Mouse (Mus musculus) megakaryocyte, adult 5-6 weeks (primary cell): ENCODE data around the gene Rabgap1l. TPM values are rescaled to one million over a fixed set of nuclear protein-coding genes. Genes with fewer than 3 reads are reported as not detected.
A peak's percentile ranks its signal among the peaks of the same experiment; 100 is the strongest.

Source experiments
- ATAC-seq: 2 replicates; pipeline ENCODE4 v1.8.0; 2016; ENCODE audit warnings: mild to moderate bottlenecking, inconsistent platforms; ENCODE audit not compliant: poor library complexity, severe bottlenecking
- total RNA-seq, 2 experiments: library from RNA; stranded (forward) in 1 of 2; stranded (reverse) in 1 of 2; fragments of 153-499, 151-499 nt in 1 of 2; fragments of 221-1000, 200-1000 nt in 1 of 2; gene quantifications; 2 replicates each; pipeline versions ENCODE4 v1.2.3 to v1.2.4; 2015 to 2017

The Rabgap1l gene
- total RNA-seq, 2 experiments from 2014 or later = 60.8 to 99.5 TPM

GRCm38 (mm10) chr1:160260605-160261004 is 532.4 kb downstream of the Rabgap1l start:
- no peak for ATAC-seq

DNA sequence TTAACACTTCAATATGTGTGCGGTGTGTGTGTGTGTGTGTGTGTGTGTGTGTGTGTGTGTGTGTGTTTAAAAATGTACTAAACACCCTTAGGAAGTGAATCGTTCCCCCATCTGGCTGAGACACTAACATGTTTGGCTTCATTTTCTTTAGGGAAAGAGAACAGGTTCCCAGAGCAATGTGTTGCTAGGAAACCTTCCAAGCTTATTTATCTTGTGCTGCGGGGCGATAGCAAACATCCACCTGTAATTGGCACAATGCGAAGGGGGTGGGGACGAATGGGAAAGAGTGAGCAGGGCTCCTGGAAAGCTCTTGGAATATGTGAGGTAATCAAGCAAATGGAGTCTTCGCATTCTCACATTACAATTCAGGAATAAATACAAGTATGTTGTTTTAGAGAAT is 533.1 kb downstream of the Rabgap1l start:
- ATAC-seq = no peak

- ATAC-seq = no peak
These were observed 539.9 kb downstream of the Rabgap1l start for GRCm38 (mm10) chr1:160253108-160253507.

GRCm38 (mm10) chr1:160251388-160252007 is 541.5 kb downstream of the Rabgap1l start:
- peak; percentile 88 for ATAC-seq

GRCm38 (mm10) chr1:160250782-160251181 is 542.2 kb downstream of the Rabgap1l start:
- no peak; the same call in 1 of the 2 replicates for ATAC-seq

DNA sequence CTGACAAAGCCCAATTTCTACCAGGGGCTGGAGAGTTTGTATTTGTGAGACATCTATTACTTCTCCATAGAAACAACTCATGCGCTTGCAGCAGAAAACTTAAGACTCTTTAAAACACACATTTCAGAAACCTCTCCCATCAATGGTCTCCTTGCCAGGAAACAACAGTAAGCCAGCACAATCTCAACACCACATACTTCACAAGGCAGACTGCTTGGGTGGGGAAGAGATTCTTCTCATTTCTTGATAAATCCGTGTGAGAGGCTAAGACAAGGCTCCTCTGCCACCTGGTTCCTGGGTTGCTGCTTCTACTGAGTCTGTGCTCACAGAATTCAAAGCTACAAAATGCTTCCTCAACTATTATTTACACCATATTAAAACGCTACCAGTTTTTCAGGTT is 543.2 kb downstream of the Rabgap1l start:
- ATAC-seq = no peak

GRCm38 (mm10) chr1:160247473-160247872 is 545.5 kb downstream of the Rabgap1l start:
- ATAC-seq = no peak

DNA sequence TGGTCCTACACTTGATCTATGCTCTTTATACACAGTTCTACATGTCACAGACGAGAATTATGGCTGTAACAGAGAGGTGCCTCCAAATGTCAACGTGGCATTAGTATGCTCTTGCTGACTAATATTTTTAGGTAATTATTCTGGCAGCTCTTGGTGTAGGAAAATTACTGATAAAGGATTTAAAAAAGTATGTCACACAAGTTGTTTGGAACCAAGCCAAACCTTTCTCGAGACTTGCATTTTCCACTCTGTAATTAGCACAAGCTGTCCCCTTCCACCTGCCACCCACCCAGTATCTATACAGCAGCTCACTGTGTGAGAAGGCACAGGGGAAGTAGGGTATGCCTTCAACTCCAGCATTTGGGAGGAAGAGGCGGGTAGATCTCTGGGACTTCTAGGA is 546.2 kb downstream of the Rabgap1l start:
- no peak for ATAC-seq

GRCm38 (mm10) chr1:160245954-160246353 is 547.1 kb downstream of the Rabgap1l start:
- peak; percentile 88 for ATAC-seq

- ATAC-seq = no peak
These were observed 548.3 kb downstream of the Rabgap1l start for GRCm38 (mm10) chr1:160244689-160245088.

GRCm38 (mm10) chr1:160240091-160240490 is 552.9 kb downstream of the Rabgap1l start:
- no peak for ATAC-seq

- no peak for ATAC-seq
These were observed 554.1 kb downstream of the Rabgap1l start for GRCm38 (mm10) chr1:160238852-160239443.

GRCm38 (mm10) chr1:160237981-160238380 is 555.0 kb downstream of the Rabgap1l start:
- ATAC-seq = no peak

DNA sequence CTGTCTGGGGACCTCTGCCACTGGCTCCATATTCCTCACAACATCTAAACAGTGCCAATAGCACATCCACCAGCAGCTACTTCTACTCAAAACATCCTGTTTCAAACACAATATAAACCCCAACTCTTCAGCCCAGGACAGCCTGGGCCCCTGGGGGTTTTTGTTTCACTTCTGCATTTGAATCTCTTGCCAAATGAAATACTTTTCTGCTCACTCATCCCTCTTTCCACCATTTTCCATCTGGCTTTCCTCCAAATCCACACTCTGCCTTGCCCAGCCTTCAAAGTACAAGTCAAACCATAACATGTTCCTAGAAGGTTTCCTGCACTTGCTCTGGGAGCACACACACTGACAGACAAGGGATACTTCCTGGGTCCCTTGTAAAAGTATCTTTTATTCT is 559.1 kb downstream of the Rabgap1l start:
- ATAC-seq = peak; percentile 95

DNA sequence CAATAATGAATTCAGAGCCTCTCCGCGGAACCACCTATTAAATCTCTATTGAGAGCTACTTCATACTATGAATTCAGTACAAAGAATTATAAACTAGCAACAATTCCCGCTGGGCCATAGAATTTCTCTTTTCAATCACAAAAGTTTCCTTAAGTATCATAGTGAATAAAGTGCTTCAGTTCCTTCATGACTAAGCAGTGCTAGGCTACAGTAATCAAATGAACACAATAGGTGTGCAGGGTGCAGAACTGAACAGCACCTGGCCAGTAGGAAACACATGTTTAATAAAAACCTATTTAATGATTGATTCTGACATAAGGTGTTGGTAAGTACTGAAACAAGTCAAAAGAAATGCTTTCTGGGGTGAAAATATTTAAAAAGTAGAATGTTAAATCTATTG is 560.9 kb downstream of the Rabgap1l start:
- no peak for ATAC-seq

GRCm38 (mm10) chr1:160231013-160231412 is 562.0 kb downstream of the Rabgap1l start:
- ATAC-seq = no peak

DNA sequence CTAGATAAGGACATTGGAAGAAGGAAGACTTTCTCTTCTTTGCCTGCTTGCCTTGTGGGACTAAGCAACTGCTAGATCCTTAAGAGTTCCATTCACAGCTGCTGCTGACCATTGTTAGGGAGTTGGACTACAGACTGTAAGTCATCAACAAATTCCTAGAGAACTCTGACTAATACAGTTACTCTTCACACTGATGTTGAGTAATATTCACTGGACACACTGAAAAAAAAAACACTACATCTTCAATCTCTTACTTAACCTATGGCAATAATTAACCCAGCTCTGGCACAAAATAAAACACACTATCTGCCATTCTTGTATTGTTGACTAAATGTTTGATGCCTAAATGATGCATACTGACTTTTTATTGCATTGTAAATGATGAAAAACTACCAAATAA is 565.2 kb downstream of the Rabgap1l start:
- ATAC-seq = no peak

DNA sequence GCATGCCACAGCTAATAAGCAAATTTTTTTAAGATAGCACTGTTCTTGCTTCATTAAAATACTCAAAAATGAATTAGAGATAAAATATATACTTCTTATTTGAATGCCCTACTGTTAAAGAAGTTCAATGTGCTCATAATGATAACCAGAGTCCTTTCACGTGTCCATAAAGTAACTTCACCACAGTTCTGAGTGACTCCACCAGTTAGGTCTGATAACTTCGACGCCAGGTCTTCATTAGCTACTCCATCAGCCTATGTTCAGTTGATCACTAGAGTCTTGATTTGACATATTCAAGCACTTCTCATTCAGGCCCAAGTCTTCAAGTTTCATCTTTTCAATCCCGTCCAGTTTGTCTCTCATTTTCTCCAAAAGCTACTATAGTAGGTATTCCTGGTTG is 565.8 kb downstream of the Rabgap1l start:
- no peak for ATAC-seq

DNA sequence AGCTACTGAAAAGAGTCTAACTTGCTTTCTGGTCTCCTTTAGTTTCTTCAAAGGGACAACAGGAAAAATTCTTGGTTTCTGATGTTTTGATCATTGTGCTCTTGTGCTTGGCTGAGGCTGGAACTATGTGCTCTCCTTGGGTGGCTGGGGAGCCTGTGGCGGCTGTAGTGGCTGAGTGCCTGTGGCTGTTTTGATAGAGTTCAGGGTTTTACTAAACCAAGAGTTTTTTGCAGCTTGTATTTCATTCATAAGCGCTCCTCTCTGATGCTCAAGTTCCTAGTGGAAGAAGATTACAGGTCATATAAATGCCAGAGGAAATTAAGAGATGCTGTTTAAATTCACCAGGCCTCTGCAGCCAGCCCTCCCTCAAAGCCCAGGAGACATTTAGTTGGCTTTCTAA is 568.9 kb downstream of the Rabgap1l start:
- no peak for ATAC-seq

- ATAC-seq = no peak
These were observed 575.1 kb downstream of the Rabgap1l start for GRCm38 (mm10) chr1:160217898-160218297.

- ATAC-seq = no peak
These were observed 578.8 kb downstream of the Rabgap1l start for GRCm38 (mm10) chr1:160214171-160214570.

DNA sequence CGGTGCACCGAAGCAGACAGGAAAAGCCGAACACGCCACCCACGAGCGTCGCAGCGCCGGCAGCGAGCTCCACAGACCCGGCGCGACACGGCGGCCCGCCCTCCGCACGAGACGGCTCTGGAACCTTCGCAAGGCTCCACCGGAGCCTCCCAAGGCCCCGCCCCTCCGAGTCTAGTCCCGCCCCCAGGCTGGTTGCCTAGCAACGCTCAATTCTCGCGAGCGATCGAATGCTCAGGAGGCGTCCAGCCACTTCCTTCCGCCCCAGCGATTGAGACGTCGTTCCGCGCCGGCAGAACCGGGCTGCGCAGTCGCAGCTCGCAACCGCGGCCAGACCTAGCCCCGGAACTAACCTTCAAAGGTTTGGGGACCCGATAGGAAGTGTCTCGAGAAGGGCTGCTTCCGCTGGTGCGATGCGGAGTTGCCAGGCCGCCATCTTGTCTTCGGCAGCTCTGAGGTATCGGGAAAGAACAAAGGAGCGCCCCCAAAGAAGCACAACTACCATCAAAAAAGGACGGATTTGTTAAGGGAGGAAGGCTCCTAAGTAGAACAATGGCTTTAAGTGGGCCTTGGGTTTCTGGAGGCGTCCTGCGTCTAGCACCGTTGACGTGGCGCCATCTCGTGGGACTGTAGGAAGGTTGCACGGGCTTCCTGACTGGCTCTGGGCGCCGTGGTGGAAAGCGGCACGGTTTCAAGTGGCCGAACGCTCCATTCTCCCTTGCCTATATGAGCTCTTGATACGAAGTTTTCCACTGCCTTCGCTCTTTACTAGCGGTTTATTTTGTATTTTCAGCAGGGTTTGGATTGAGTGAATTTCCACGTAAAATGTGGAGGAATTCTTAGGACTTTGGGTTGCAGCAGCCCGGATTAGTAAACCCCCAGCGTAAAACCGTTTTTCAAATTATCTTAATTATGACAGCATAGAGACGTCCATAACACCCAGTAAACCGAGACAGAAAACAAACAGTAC is 580.0 kb downstream of the Rabgap1l start, which contains the start of gene Cacybp:
Gene Cacybp, minus strand, starts transcription at position 173 of the 967 bp plus-strand sequence.
- peak; percentile 87 for ATAC-seq
